Mouse (Mus musculus) mature B cell (primary cell): Measurements from ENCODE around the gene Fastkd5.
"Not testable (repeated sequence)": the region's sequence is repeated elsewhere in the genome, so short reads cannot be mapped to it uniquely, and the experiment has no call there.

Source experiments
- in situ Hi-C: fragments of 300-500 bp; cut with MboI; formaldehyde crosslinking; loops from 2 replicates; pipeline ENCODE4 v1.14.3; 2019

The Fastkd5 gene

GRCm38 (mm10) chr2:130629839-130630203 is at the start of gene Fastkd5, which contains the start of gene Ubox5:
Fastkd5 (minus strand) TSS chr2:130630027.
Ubox5 (minus strand) TSS chr2:130630038.
- in situ Hi-C loops: no loop called here

GRCm38 (mm10) chr2:130679154-130679553 is 49.3 kb upstream of the Fastkd5 start:
- in situ Hi-C loops: no loop called here

DNA sequence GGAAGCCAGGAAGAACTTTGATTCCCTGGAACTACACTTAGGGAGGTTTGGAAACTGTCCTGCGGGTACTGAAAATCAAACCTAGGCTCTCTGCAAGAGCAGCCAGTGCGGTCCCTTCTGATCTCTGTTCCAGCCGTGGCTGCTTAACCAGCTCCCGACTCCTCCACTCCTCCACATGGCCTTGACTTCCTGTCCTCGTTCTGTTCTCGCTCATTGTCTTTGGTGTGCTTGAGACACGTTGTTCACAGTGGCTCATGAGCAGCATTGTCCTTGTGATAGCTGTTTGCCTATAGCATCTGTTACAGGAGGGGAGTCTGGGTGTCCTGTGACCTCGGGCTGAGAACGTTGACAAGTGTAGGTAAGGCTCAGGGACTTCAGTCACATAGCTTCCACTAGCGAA is 47.4 kb upstream of the Fastkd5 start:
- in situ Hi-C loops: no loop called here

DNA sequence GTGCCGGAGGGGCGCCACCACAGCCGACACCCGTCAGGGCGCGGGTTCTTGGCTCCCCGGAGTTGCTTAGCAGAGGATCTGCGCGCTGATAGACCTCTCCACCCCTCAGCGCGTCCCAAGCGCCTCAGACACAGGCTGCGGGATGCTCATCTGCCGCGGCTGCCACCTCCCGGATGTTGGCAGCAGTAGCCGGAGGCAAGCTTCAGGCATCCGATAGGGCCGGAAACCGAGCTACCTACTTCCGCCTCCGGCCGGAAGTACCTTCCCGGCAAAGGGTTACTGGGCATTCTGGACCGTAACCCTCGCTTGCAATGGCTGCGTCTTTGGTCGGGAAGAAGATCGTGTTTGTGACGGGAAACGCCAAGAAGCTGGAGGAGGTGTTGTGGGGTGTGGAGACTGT is 37.7 kb upstream of the Fastkd5 start, which contains the start of gene Itpa:
TSS of gene Itpa (plus strand) at position 52 of the 400 bp plus-strand sequence.
- in situ Hi-C loops: loop anchor here (25.0 kb wide), 1 partner anchor 380 kb away; the partner anchor contains the start of genes Ebf4 and Idh3b

- in situ Hi-C loops: loop anchor here (25.0 kb wide), 1 partner anchor 377 kb away; the partner anchor contains the start of genes Ebf4 and Idh3b
Observed at GRCm38 (mm10) chr2:130664102-130664701, 34.4 kb upstream of the Fastkd5 start, which contains the start of gene Ddrgk1. Ddrgk1 (minus strand) TSS chr2:130664659.

DNA sequence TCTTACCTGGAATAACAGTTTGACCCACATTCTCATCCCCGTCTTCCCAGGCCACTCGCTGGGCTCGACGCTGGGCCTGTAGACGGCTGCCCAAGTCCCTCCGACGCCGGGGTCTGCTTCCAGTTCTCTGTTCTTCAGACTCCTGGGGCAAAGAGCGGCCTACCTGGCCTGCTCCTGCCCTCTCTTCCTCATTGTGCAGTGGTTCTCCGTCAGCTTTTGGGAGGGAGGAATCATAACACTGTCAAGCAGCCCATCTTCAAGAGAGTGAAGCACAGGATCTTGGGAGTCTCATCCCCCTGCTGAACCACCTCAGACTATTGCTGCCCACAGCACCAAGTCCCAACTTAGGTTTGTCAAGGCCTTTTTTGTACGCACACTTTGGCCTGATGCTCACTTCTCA is 33.5 kb upstream of the Fastkd5 start:
- in situ Hi-C loops: loop anchor here (25.0 kb wide), 1 partner anchor 376 kb away; the partner anchor contains the start of genes Ebf4 and Idh3b

DNA sequence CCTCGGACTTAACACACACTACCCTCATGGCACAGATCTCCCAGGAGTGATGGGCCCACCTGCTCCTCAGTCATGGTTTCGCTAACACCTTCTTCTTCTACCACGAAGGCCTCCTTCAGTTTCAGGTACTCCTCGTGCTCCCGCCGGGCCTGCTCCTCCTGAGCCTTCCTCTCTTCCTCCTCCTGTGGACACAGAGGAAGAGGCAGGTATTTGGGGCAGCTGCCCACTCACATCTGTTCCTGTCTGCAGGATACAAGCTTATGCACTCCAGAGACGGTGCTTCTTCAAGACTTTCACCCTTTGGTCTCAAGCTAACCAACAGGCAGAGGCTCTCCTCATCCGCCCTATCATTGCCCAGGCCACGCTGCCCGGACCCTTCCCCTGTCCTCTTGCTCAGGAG is 28.7 kb upstream of the Fastkd5 start:
- in situ Hi-C loops: loop anchor here (25.0 kb wide), 1 partner anchor 371 kb away; the partner anchor contains the start of genes Ebf4 and Idh3b

GRCm38 (mm10) chr2:130657541-130657940 is 27.7 kb upstream of the Fastkd5 start:
- in situ Hi-C loops: loop anchor here (25.0 kb wide), 1 partner anchor 370 kb away; the partner anchor contains the start of genes Ebf4 and Idh3b

- in situ Hi-C loops: loop anchor here (25.0 kb wide), 1 partner anchor 369 kb away; the partner anchor contains the start of genes Ebf4 and Idh3b
Observed at GRCm38 (mm10) chr2:130656536-130656935, 26.7 kb upstream of the Fastkd5 start.

DNA sequence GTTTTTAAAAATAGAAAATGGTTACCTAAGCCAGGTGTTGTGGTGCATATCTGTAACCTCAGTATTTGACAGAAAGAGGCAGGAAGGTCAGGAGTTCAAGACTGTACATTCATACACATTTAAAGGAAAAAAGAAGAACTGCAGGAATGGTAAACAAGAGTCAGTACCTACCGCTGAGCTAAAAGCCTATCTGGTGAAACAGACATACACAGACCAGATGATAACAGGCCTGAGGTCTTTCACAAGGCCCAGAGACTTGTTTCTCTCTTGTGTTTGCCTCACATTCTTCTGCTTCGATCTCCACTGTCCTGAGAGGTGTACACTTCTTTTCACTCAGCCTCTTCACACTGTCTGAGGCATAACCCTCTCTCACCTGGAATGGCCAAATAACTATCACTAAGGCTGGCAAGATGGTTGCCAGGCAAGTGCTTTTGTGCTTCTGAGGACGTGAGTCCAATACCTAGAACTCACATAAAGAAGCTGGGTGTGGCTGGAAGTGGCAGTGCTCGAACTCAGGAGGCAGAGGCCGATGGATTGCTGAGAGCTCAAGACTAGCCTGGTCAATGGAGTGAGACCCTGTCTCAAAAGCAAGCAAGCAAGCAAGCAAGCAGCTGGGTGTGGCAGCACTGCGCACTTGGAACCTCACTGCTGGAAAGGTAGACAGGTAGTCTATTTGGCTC is 26.0 kb upstream of the Fastkd5 start:
- in situ Hi-C loops: loop anchor here (25.0 kb wide), 1 partner anchor 368 kb away; the partner anchor contains the start of genes Ebf4 and Idh3b

DNA sequence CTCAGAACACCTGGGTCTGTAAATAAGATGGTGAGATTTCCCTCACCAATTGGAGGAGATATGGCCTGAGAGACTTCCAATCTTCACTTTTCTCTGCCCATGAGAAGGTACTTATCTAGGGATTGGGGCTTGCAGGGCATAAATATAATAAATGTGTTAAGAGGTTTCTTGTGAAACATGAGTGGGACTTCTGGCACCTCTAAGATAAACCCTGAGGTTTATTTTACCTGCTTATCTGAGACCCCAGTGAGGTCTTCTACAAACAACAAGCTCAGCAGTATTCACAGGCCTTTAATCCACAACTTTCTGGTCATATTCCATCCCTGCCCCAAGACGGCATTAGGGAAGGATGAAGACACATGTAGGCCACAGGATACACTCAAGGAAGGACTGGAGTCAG is 23.9 kb upstream of the Fastkd5 start:
- in situ Hi-C loops: loop anchor here (25.0 kb wide), 1 partner anchor 366 kb away; the partner anchor contains the start of genes Ebf4 and Idh3b

DNA sequence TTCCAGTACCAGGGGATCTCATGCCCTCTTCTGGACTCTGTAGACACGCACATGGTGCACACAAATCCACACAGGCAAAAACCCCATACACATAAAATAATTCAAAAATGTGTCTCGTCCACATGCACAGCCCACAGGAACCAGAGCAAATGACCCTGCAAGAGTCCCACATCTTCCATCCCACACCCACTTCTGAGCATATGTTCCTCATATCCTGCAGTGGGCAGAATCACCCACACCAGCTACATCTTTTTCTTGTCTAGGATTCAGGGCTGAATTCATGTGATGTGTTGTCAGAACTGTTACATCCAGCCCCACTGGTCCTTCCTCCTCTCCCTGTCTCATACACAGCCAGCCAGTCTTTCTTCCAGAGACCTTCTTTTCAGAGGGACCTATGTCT is 23.5 kb upstream of the Fastkd5 start:
- in situ Hi-C loops: loop anchor here (25.0 kb wide), 1 partner anchor 366 kb away; the partner anchor contains the start of genes Ebf4 and Idh3b

GRCm38 (mm10) chr2:130649028-130649427 is 19.2 kb upstream of the Fastkd5 start:
- in situ Hi-C loops: not testable (repeated sequence)

DNA sequence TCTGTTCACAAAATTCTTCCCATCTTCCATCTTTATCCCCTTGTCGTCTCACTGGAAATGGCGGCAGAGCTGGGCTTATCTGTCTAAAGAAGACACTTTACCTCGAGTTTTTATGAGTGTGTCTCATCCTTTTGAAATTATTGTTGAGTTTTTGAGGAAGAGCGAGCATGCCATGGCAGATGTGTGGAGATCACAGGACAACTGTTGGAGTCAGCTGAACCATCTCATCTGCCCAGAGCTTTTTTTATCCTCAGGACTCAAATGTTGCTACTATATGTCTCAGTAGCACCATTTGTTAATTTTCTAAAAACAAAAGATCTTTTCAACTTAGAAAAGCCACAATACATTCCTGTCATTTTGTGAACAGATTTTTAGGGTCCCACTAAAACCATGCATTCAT is 15.4 kb upstream of the Fastkd5 start:
- in situ Hi-C loops: no loop called here

- in situ Hi-C loops: no loop called here
Observed at GRCm38 (mm10) chr2:130642684-130643369, 13.0 kb upstream of the Fastkd5 start, which contains the start of gene Lzts3. Lzts3 (minus strand) TSS chr2:130642803.

- in situ Hi-C loops: no loop called here
Observed at GRCm38 (mm10) chr2:130642197-130642660, 12.4 kb upstream of the Fastkd5 start.

DNA sequence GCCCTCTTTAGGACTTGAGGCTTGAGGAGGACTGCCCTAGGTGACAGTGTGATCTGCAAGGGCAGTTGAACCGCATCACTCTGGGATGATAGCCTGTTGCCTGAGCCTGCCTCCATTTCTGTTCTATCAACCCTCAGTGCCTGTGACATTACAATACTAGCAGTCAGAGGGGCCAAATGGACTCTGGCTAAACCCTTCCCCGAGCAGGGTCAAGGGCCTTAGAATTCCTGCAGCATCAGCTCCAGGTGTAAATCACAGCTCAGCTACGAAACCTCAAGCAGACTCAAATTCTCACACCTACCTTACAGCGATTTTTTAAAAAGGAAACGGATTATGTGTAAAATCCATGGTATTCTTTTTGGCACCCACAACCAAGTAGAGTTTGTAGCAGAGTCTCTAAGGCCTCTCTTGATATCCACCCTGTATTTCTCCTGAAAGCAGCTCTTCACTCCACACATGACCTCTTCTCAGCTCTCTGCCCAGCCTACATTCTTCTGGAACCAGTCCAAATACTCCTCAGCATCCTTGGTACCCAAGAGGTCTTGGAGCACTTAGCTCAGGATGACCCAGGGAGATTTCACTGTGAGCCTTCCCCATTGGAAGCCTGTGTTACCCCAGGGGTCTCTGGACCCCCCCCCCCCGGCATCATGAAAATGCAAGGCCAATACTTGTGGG is 11.7 kb upstream of the Fastkd5 start:
- in situ Hi-C loops: no loop called here

GRCm38 (mm10) chr2:130639276-130639675 is 9.4 kb upstream of the Fastkd5 start:
- in situ Hi-C loops: no loop called here

- in situ Hi-C loops: no loop called here
Observed at GRCm38 (mm10) chr2:130638101-130638611, 8.3 kb upstream of the Fastkd5 start.

DNA sequence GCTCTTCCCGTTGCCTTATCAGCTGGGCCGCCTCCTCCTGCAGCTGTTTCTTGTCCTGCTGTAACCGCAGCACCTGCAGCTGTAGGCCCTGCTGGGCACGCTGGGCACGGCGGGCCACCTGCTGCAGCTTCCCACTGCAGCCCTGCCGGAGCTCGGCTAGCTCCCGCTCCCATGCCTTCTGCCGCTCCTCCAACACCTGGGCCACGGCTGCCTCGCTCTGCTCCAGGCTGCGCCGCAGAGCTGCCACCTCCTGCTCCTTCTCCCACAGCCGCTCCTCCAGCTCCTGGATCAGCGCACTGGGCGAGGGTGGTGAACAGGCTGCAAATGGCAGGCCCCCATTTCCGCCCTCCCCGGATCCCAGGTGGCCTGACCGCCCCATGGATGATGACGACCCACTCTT is 6.0 kb upstream of the Fastkd5 start:
- in situ Hi-C loops: no loop called here
